Mouse (Mus musculus): Measurements from ENCODE around the gene Gpr65. TPM values are rescaled to one million over a fixed set of nuclear protein-coding genes. Genes with fewer than 3 reads are reported as not detected.

Gpr65 gene
- total and polyA plus RNA-seq, 2 experiments from 2014 or later, result 0.18 to 0.42 TPM

GRCm38 (mm10) chr12:98259518-98259852, 8.9 kb upstream of the Gpr65 start:
- Histone ChIP-seq H3K4me1 (ENCODE audit: insufficient read depth, low read length) (0 out of 2 replicates have a peak, but pooled peaks cover 6% of the 10 kb centered on the region), H3K4me2 (ENCODE audit: low read depth, low read length) (peak overlapping the region; percentile 59), H3K4me3 (ENCODE audit: low read length) (peak overlapping the region; percentile 87), H3K27ac (peak overlapping the region; percentile 97), H3K36me3 (ENCODE audit: insufficient read depth, low read length) (no peaks in the 10 kb centered on the region), H3K9me3 (ENCODE audit: low read length) (no peaks in the 10 kb centered on the region), H3K27me3 (ENCODE audit: insufficient read depth, low read length) (no peaks in the 10 kb centered on the region), H3K9ac (replicated peaks; ENCODE audit: low read length) (peak overlapping the region; percentile 94)
- ATAC-seq (no peak), DNase-seq (ENCODE audit: low spot score) (no peak)
- WGBS, result 5% methylated on average over 12 of the region's 12 CpGs
- TF ChIP-seq CTCF (IDR thresholded peaks at IDR 0.05; ENCODE audit: low read depth), result no peak

DNA sequence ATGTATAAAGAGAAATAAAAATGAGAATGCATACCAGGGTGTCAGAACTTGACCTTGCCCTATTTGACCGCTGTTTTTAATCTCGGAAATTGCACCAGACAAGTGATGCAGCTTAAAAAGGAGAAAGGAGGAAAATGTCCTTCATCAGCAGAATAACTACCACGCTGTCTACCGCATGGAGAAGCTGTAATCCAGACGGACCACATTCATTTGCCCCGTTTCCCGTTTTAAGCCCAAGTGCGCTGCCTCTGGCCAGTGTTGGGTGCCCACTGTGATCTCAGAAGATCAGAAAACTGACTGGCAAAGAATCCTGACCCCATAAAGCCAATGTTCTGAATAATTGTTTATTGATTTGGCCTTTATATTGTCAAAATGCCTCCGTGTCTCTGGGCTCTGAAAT, 2.7 kb upstream of the Gpr65 start:
- DNase-seq (ENCODE audit: low spot score) (no peak), ATAC-seq (no peak)
- Histone ChIP-seq H3K27ac (no peak overlapping the region), H3K27me3 (ENCODE audit: insufficient read depth, low read length) (no peaks in the 10 kb centered on the region), H3K4me3 (ENCODE audit: low read length) (no peak overlapping the region), H3K4me2 (ENCODE audit: low read depth, low read length) (no peak overlapping the region), H3K36me3 (ENCODE audit: insufficient read depth, low read length) (no peaks in the 10 kb centered on the region), H3K4me1 (ENCODE audit: insufficient read depth, low read length) (no peaks in the 10 kb centered on the region), H3K9ac (replicated peaks; ENCODE audit: low read length) (no peak overlapping the region), H3K9me3 (ENCODE audit: low read length) (no peaks in the 10 kb centered on the region)
- TF ChIP-seq CTCF (IDR thresholded peaks at IDR 0.05; ENCODE audit: low read depth), result no peak
- 86% methylated on average over 9 of the region's 9 CpGs for WGBS

- no peaks in the 10 kb centered on the region for H3K36me3 ChIP-seq (ENCODE audit: insufficient read depth, low read length)
- no peaks in the 10 kb centered on the region for H3K4me1 ChIP-seq (ENCODE audit: insufficient read depth, low read length)
- WGBS, result 75% methylated on average over 17 of the region's 17 CpGs
- ATAC-seq (no peak), DNase-seq (ENCODE audit: low spot score) (no peak)
- H3K4me2 ChIP-seq (ENCODE audit: low read depth, low read length), result 0 out of 2 replicates have a peak overlapping the region, but pooled peaks have one; percentile 18
- no peak overlapping the region for H3K9ac ChIP-seq (replicated peaks; ENCODE audit: low read length)
- no peaks in the 10 kb centered on the region for H3K9me3 ChIP-seq (ENCODE audit: low read length)
- no peaks in the 10 kb centered on the region for H3K27me3 ChIP-seq (ENCODE audit: insufficient read depth, low read length)
- H3K4me3 ChIP-seq (ENCODE audit: low read length), result no peak overlapping the region
- no peak for TF ChIP-seq CTCF (IDR thresholded peaks at IDR 0.05; ENCODE audit: low read depth)
- no peak overlapping the region for H3K27ac ChIP-seq
These were observed 1.6 kb downstream of the Gpr65 start for GRCm38 (mm10) chr12:98269791-98270745.

- Histone ChIP-seq H3K4me3 (ENCODE audit: low read length) (no peak overlapping the region), H3K4me2 (ENCODE audit: low read depth, low read length) (no peak overlapping the region), H3K4me1 (ENCODE audit: insufficient read depth, low read length) (no peaks in the 10 kb centered on the region), H3K9me3 (ENCODE audit: low read length) (no peaks in the 10 kb centered on the region), H3K9ac (replicated peaks; ENCODE audit: low read length) (no peak overlapping the region), H3K27me3 (ENCODE audit: insufficient read depth, low read length) (no peaks in the 10 kb centered on the region), H3K36me3 (ENCODE audit: insufficient read depth, low read length) (no peaks in the 10 kb centered on the region), H3K27ac (no peak overlapping the region)
- 53% methylated on average over 12 of the region's 12 CpGs for WGBS
- TF ChIP-seq CTCF (IDR thresholded peaks at IDR 0.05; ENCODE audit: low read depth), result no peak
- ATAC-seq, result no peak
- DNase-seq (ENCODE audit: low spot score), result no peak
These were observed 2.6 kb downstream of the Gpr65 start for GRCm38 (mm10) chr12:98270810-98271566.

GRCm38 (mm10) chr12:98272433-98272832, 4.0 kb downstream of the Gpr65 start:
- ATAC-seq (no peak), DNase-seq (ENCODE audit: low spot score) (no peak)
- Histone ChIP-seq H3K4me1 (ENCODE audit: insufficient read depth, low read length) (no peaks in the 10 kb centered on the region), H3K27ac (no peak overlapping the region), H3K9ac (replicated peaks; ENCODE audit: low read length) (no peak overlapping the region), H3K36me3 (ENCODE audit: insufficient read depth, low read length) (no peaks in the 10 kb centered on the region), H3K4me2 (ENCODE audit: low read depth, low read length) (no peak overlapping the region), H3K9me3 (ENCODE audit: low read length) (no peaks in the 10 kb centered on the region), H3K27me3 (ENCODE audit: insufficient read depth, low read length) (no peaks in the 10 kb centered on the region), H3K4me3 (ENCODE audit: low read length) (no peak overlapping the region)
- TF ChIP-seq CTCF (IDR thresholded peaks at IDR 0.05; ENCODE audit: low read depth), result no peak
- WGBS, result 63% methylated on average over 7 of the region's 7 CpGs

DNA sequence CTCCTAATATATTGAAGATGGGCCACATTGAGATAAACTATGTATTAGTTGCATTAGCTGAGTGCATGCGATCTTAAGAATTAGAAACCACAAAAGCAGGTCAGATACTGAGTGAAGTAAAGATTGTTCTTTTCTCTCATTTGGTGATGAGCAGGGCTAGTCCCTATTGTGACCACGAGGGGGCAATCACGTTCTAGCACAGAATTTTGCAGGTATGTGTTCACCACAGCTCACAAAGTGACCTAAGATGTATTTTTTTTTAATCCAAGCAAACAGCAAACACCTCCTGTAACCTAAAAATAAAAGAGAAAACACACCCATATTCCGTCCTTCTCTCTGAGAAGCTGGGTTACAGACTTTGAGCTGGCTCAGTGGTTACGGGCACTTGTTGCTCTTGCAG, 12.1 kb downstream of the Gpr65 start:
- ATAC-seq (peak; percentile 63; the same call in 1 of the 2 replicates), DNase-seq (ENCODE audit: low spot score) (peak; percentile 85)
- 30% methylated on average over 5 of the region's 5 CpGs for WGBS
- Histone ChIP-seq H3K27ac (no peak overlapping the region), H3K9ac (replicated peaks; ENCODE audit: low read length) (no peak overlapping the region), H3K4me1 (ENCODE audit: insufficient read depth, low read length) (no peaks in the 10 kb centered on the region), H3K4me2 (ENCODE audit: low read depth, low read length) (no peak overlapping the region), H3K27me3 (ENCODE audit: insufficient read depth, low read length) (no peaks in the 10 kb centered on the region), H3K9me3 (ENCODE audit: low read length) (no peaks in the 10 kb centered on the region), H3K36me3 (ENCODE audit: insufficient read depth, low read length) (no peaks in the 10 kb centered on the region), H3K4me3 (ENCODE audit: low read length) (no peak overlapping the region)
- peak; percentile 94 for TF ChIP-seq CTCF (IDR thresholded peaks at IDR 0.05; ENCODE audit: low read depth)

Data from hindbrain, postnatal 0 days (tissue).